Mouse (Mus musculus) erythroid progenitor cell, adult 5-6 weeks (primary cell): ENCODE measurements at regions not wholly inside any gene's neighbourhood (a gene's known extent, or its start where the extent isn't known, plus 50 kb on each side); places are given as distances from the start of the nearest gene placed in this dataset.

ENCODE experiments used
- ATAC-seq: replicated peaks from 2 replicates; pipeline ENCODE4 v1.8.0; 2016; ENCODE audit warnings: moderate number of reproducible peaks, mild to moderate bottlenecking, moderate TSS enrichment, inconsistent platforms; ENCODE audit not compliant: poor library complexity, low FRiP score, severe bottlenecking

- ATAC-seq: no peak
These were observed 167.5 kb upstream of the Stt3b start for GRCm38 (mm10) chr9:115477556-115478220.

DNA sequence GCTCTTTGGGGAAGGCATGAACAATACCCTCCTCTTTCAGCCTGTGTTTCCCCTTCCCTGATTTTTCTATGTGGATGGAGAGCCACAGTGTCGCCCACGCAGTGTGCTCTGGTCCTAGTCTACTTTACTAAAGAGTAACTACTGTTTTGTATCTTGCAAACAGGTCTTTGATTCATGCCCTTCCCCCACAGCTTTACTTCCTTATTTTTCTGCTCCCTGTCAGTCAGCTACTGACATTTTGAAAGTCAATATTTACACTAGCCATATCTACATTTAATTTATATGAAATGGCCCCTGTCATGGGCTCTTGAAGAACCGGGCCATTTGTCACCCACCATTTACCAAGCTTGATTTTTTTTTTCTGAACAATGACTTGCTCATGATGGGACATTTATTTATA, 168.7 kb upstream of the Stt3b start:
- ATAC-seq: no peak

DNA sequence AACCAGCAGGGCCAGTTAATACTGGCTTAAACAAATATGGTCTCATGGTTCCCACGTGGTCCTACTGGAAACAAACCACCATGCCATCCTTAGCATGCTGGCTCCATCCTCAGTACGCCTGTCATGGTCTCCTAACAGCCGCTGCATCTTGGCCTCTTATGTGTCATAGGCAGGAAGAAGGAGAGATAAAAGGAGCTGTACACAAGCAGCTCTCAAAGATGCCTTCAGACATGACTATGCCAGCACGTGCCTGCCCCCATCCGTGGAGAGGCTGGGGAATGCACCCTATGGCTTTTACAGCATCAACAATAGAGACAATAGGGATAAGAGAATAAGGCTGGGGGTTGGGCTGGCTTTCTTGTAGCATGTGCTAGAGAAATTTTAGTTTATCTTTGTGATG, 171.0 kb upstream of the Stt3b start:
- no peak for ATAC-seq

DNA sequence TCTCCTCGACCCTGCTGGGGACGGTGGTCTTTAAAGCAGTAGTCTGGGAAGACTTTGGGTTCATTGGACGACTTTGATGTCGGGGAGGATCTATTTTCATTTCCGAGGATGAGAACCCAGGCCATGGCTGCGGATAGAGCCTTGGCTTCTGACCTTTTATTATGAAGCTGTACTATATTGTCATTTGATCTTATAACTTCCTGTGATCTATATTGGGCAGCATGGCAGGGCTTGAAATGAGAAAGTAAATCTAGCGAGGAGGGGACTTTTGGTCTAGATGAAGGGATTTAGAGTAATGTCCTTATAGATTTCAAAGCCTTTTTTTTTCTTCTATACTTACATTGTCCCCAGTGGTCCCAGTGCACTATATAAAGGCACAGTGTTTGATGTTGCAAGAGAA, 172.8 kb upstream of the Stt3b start:
- no peak for ATAC-seq

DNA sequence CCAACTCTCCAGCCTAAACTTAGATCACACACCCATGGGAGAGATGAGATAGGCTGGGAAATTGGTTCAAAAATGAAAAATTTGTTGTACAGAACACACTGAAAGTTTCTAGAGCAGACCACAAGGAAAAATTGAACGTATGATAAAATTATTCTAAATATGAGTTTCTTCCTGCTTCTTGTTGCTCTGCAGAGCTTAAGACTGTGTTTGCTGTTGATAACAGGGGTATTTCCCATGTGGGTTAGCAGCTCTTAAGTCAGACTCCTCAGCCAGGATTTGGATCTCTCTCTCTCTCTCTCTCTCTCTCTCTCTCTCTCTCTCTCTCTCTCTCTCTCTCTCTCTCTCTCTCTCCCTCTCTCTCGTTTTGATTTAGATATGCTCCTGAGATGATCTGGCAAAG, 173.5 kb upstream of the Stt3b start:
- no peak for ATAC-seq

- no peak for ATAC-seq
These were observed 174.2 kb upstream of the Stt3b start for GRCm38 (mm10) chr9:115484408-115484807.

DNA sequence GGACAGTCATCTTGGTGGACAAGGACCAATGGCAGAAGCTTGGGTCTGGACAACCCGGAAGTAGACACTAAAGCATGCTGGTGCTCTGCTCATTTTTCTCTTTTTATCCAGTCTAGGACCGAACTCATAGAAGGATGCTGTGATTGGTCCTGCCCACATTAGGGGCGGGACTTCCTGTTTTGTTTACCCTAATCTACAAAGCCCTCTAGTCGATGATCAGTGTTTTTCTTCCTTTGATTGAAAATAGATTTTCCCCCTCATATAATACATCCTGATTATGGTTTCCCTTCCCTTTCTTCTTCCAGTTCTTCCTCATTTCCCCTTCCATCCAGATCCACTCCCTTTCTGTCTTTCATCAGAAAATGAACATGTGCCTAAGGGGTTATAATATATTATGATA, 175.0 kb upstream of the Stt3b start:
- no peak for ATAC-seq

- no peak for ATAC-seq
These were observed 177.0 kb upstream of the Stt3b start for GRCm38 (mm10) chr9:115487175-115487760.

DNA sequence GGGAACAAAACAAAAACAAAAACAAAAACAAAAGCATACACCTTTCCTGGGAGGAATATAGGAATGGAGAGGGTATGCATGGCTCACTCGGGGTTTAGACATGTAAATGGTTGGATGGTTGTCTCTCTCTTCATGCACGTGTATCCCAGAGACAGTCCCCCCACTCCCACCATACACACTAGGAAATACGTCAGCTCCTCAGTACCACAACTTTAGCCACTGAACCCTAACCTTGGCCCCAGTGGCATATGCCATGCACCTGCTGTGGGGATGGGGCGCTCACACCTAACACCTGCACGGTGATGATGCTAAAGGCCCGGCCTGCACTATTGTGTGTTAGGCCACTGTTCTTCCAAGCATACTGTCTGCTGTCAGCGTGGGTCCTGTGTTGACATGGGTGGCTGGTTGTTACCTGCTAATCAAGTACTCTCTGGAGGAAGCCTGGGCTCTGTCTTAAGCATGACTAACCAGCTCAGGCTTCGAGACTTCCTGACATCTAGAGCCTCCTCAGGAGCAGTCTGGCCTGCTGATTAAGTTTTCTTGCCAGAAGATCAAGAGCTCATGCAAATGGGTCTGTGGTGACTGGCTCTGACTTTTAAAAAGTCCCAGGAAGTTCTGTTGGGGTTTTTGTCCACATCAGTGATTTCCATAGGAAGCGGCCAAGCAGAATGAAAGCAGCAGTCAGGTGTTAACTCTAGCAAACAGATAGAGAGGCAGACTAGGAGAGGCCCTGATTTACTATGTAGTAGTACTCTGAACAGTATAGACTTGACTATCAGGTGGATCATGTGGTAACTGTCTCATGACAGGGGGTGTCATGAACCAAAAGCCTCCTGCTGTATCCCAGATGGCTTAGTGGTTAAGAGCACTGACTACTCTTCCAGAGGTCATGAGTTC, 178.9 kb upstream of the Stt3b start:
- ATAC-seq: no peak

- no peak for ATAC-seq
These were observed 182.4 kb upstream of the Stt3b start for GRCm38 (mm10) chr9:115492431-115493171.

- no peak for ATAC-seq
These were observed 183.5 kb upstream of the Stt3b start for GRCm38 (mm10) chr9:115493765-115494164.

DNA sequence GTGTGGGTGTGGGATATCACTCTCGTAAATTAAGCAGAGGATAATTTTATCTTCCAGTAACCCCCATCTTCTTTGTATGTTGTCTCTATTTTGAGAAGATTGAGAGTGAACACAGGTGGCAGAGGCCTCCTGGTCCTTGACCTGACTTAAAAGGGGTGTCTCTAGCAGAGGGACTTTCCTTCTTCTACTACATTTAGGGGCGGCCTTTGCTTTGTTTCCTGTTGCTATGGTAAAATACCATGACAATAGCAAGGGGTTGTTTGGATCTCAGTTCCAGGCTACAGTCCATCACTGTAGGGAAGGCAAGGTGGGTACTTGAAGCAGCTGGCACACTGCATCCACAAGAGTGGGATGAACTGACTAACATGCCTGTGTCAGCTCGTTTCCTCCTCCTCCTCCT, 189.3 kb upstream of the Stt3b start:
- no peak for ATAC-seq

DNA sequence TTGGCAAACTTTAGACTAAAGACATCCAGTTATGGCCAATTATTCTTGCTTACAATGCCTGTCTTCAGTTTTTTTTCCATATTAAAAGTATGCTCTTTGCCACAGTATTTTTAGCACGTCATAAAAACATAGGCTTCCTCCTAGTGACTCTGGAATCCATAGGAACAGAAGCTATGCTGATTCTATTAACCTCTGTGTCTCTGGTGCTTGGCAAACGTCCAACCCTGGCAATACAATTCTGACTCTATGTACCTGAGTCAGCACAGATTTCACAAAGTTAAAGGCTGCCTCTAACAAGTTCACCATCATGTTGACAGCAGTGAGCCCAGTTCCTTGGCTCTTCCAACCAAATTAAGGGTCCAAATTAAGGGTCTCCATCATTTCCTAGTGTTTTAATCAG, 194.6 kb upstream of the Stt3b start:
- no peak for ATAC-seq

DNA sequence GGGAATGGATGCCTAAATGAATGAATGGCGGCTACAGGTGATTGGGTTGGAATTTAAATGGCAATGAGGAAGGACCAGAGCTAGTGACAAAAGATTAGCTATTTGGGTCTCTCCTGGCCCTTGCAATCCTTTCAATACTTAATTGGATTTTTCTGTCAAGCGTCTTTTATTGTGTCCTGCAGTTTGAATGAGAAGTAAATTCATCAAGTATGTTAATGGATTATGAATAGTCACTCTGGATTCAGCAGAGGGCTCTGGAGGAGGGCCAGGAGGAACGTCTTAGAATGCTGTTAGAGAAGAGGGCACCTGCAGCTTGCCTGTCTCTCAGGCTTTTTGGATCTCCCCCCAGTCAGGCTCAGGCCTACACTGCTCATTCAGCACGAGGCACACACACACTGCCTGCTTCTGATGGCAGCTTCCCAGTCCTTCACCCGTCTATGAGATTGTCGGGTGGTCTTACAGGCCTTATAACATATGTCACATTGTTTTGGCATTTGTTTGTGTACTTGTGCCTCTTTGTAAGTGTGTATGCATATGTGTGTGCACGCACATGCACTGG, 197.0 kb upstream of the Stt3b start:
- ATAC-seq: no peak

DNA sequence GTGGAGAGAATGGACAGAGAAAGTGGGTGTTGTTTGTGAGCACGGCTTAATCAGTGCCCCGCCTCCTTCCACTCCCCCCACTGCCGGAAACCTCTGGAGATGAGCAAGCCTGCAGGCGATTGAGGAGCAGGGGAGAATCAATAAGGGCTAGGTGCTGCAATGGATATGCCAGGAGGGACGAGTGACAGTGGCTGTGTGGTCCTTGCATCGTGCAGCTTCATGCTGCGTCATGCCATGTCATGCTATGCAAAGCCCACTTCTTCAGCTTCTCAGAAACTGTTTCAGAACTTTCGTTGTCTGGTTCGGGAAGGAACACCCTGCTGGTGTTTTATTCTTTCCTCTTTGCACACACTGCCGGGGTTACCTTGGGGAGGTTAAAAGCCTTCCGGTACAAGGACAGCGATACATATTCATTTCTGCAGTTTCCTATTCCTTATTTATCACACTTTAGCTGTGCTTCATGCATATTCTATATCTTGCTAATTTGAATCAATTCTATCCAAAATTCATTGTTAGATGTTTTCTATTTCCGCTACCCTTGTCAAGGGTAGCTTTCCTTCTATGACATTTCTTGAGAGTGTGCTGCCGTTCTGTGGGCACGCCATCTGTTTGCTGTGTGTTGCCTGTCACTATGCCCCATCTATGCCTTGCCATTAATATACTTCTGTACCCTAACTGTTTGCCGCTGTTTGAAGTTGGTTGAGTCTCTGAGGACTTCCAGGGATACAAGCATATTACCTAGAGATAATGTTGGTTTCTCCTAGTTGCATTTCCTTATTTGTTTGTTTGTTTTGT, 202.8 kb upstream of the Stt3b start:
- ATAC-seq: no peak

- no peak for ATAC-seq
These were observed 207.7 kb upstream of the Stt3b start for GRCm38 (mm10) chr9:115517903-115518302.

GRCm38 (mm10) chr9:115524161-115524560, 213.9 kb upstream of the Stt3b start:
- ATAC-seq: no peak

GRCm38 (mm10) chr9:115524591-115524990, 214.4 kb upstream of the Stt3b start:
- ATAC-seq: no peak

DNA sequence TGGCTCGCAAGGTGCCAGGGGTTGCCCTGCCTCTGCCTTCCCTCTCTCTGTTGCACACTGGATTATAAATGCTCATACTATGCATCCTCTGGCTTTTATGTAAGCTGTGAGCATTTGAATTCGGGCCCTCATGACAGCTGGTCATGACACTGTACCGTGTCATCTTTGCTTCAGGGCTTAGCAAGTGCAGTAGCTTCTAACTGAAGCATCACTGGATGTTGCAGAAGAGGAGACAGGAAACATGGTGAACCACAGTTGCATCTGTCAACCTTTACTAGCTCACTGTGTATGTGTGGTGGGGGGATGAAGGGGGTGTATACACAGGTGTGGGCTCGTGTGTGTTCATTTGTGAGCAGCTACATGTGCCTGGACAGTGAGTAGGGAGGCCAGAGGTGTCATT, 216.1 kb upstream of the Stt3b start:
- no peak for ATAC-seq
